Mouse (Mus musculus): ENCODE results near the gene Fam166a.

Gene Fam166a

GRCm38 (mm10) chr2:25218445-25218844 is at the start of gene Fam166a:
Fam166a (plus strand) TSS chr2:25218745.
- DNase-seq (ENCODE audit: low spot score) = no peak

- no peak for DNase-seq (ENCODE audit: low spot score)
Observed at GRCm38 (mm10) chr2:25169778-25170177, 48.8 kb upstream of the Fam166a start.

GRCm38 (mm10) chr2:25170326-25171100 is 48.0 kb upstream of the Fam166a start:
- no peak for DNase-seq (ENCODE audit: low spot score)

DNA sequence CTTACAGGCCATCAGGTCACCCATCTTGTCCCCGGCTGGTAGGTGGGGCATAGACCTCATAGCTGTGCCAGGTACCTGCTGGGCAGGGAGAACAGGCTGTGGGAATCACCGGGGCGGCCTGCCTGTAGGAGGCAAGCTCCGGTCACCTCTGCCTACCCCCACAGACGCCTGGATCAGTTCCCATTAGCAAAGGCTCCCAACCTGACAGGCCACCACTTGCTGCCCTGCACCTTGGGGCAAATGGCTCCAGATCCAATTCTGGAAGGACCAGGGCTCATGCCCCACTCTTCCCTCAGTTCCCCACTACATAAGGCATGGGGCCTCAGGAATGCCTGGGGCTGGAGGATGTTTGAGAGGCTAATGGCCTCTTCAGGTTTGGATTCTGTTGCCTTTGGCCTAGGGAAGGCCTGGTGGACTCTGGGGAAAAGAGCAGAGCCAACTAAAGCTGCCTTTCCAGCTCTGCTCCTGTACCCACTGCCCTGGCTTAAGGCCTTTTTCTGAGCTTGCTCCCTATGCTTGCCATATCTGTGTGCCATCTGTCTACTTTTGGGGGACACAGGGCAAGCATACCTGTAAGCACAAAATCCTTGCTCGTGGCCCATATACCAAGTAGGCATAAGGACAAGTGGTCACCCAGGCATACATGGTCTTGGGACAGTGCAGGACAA is 47.3 kb upstream of the Fam166a start:
- DNase-seq (ENCODE audit: low spot score) = no peak

GRCm38 (mm10) chr2:25171769-25172153 is 46.8 kb upstream of the Fam166a start:
- DNase-seq (ENCODE audit: low spot score) = no peak

GRCm38 (mm10) chr2:25172629-25173028 is 45.9 kb upstream of the Fam166a start:
- DNase-seq (ENCODE audit: low spot score) = no peak

- no peak for DNase-seq (ENCODE audit: low spot score)
Observed at GRCm38 (mm10) chr2:25173821-25174220, 44.7 kb upstream of the Fam166a start.

DNA sequence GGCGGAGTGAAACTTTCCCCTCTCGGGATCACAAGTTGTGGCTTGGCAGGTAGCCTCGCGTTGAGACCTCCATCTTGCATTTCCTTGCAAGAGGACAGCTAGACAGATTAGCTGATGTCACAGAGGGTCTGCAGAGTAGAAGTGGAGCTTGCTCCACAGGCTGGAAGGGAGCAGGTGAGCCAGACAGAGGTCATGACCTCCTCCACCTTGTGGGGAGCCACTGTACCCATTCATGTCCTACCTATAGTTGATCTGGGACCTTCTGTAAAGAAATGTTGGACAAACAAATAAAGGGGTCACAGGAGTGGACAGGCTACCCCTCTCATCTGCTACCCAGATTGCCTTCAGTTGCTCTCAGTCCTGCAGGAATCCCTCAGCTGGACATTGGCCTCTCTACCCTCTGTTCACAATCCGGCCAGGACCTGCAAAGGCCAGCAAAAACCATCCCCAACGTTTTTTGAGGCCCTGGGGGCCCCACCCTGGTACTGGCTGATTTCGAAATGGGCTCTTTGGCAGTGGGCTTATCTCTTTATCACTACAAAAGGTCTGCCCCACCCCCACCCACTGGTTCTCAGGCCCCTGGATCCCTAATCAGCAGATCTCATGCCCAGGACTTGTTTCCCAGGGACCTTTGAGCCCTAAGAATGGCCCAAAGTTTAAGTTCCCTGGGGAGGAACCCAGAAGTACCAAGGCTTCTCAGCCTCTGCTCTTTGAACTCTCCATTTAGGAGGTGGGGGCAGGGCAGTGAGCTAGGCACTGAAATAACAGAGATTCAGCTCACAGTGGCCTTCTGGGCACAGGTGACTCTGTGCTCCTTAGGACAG is 43.5 kb upstream of the Fam166a start:
- DNase-seq (ENCODE audit: low spot score) = no peak

DNA sequence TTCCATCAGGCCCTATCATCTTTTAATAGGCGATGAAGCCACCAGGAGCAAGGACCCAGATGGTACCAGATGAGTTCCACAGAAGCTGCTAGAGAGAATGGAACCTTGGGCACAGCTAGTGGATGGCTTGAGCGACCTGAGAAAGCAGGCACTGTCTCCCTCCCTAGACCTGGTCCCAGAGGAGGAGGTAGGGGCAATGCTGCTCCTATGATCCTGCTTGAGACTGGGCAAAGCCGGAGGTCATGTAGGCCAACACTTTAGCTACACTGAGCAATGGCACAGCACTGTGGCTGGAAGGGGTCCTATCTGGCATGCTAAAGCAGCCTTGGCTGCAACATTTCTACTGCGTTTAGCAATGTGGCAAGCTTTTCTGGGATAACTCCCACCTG is 42.9 kb upstream of the Fam166a start:
- DNase-seq (ENCODE audit: low spot score) = no peak

DNA sequence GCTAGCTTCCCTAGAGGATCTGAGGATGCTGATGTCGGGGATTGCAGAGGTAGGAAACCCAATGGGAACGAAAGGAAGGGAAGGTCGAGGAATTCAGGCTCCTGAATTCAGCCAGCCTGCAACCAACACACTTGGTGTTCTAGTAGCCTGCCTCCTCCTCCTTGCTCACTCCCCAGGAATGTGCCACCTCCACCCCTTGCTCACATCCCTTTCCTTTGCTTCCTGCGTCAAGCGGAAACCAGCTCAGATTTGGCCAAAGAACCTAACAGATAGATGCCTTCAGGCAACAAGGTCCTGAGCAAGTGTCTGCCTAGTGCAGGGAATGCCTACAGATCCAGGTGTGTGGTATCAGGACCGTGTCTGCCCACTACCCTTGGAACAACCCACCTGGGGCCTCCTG is 42.0 kb upstream of the Fam166a start:
- no peak for DNase-seq (ENCODE audit: low spot score)

DNA sequence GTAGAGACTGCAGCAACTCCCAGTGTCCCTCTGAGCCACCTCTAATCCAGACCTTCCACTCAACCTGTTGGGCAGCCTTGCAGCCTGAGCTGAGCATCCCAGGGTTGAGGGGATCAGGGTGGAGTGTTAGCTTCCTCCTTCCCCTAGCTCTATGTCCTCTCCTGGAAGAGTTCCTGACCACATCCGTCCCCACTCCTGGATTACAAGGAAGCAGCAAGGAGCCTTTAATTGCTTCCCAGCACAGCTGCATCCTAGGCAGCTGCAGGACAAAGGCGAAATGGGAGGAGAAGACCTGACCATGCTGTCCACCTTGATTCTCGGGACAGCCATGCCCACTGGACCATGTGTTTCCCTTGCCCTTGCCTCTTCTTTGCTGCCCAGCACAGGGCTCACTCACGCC is 41.5 kb upstream of the Fam166a start:
- no peak for DNase-seq (ENCODE audit: low spot score)

DNA sequence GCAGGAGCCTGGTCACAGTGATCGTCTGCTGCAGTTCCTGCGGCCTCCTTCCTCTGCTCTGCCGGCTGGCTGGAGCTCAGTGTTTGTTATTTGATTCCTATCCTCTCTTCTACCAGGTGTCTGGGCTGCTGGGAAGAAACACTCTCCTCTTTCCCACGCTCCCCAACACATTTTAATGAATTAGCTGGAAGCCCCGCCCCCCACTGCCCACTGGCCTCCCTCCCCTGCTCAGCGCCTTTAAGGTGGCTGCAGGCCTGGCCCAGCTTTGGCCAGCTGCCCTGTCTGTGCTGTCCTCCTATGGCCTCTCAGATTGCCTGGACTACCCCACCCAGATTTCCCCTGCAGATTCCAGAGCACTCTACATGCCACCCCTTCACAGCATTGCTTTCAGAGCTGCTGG is 40.9 kb upstream of the Fam166a start:
- DNase-seq (ENCODE audit: low spot score) = no peak

DNA sequence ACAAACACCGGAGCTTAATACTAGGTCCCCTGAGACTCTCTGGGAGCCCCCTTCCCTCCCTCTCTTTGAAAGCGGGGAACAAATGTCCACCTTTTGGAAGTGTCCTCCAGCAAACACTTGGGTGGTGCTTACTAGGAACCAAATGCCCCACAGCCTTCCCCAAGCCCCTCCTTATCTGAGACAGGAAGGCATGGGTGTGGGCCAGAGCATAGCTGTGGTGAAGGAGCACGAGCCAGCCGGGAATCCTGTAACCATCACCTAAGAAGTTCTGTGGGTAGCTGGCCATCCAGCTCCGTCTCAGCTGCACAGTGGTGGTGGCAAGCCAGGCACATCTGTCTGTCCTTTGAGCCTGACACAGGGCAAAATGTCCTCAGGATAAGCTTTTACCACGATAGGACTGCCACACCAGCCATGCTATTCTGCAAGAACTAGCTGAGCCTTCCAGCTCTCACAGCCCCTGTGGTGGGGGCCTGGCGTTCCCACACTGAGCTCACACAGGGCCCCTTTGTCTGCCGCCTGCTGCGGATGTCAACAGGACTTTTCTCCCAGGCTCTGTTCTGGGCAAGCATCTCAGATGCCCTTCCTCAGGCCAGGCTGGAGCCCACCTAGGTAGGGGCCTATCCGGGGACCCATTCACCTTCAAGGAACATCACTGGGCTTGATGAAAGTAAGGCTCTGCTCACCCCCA is 40.1 kb upstream of the Fam166a start:
- DNase-seq (ENCODE audit: low spot score) = no peak

GRCm38 (mm10) chr2:25179566-25180217 is 38.9 kb upstream of the Fam166a start:
- no peak for DNase-seq (ENCODE audit: low spot score)

DNA sequence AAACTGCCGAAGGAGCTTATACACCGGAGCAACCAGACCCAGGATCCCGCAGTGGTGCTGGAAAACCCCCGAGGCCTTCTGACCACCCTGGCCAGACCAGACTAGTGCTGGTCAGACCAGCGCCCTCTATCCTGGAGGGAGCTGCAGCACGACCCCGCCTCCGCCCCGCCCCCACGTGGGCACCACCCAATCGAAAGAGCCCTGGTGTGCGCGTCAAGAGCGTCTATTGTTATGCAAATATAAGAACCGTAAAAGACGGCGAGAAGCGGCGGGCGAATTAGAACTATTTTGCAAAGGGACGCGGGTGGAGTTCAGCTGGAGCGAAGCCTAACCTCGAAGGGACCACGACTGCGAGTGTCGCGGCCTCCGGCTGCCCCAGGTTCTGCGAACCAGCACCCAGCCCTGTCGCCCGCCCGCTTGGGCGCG is 38.1 kb upstream of the Fam166a start, which contains the start of gene Nrarp:
TSS of gene Nrarp (plus strand) at position 281 of the 426 bp plus-strand sequence.
- peak; percentile 91 for DNase-seq (ENCODE audit: low spot score)

DNA sequence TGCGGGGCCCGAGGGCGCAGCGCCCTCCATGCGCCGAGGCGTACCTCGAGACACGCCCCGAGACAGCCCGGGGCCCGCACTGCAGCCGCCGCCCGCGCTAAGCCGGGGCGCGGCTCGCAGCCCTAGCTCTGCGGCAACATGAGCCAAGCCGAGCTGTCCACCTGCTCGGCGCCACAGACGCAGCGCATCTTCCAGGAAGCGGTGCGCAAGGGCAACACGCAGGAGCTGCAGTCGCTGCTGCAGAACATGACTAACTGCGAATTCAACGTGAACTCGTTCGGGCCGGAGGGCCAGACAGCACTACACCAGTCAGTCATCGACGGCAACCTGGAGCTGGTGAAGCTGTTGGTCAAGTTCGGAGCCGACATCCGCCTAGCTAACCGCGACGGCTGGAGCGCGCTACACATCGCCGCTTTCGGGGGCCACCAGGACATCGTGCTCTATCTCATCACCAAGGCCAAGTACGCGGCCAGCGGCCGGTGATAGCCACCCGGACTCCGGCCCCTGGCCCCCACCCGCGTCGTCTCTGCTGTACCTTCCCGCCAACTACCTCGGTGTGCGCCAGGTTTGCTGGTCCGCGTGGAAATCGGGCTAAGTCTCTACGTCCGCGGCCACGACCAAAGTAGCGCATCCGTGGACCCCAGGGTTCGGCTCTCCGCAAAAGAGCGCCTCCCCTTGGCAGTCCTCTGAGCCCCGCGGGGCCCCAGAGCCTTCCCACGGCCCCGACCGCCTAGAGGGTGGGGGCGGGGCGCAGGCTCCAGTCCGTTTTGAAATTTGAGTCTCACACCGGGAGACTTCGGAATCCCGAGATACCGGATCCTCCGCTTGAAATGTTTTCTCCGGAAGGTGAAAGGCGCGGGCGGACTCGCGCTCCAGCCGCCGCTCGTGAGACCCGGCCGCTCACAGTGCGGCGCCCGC is 37.3 kb upstream of the Fam166a start:
- no peak for DNase-seq (ENCODE audit: low spot score)

- no peak for DNase-seq (ENCODE audit: low spot score)
Observed at GRCm38 (mm10) chr2:25181891-25182397, 36.6 kb upstream of the Fam166a start.

DNA sequence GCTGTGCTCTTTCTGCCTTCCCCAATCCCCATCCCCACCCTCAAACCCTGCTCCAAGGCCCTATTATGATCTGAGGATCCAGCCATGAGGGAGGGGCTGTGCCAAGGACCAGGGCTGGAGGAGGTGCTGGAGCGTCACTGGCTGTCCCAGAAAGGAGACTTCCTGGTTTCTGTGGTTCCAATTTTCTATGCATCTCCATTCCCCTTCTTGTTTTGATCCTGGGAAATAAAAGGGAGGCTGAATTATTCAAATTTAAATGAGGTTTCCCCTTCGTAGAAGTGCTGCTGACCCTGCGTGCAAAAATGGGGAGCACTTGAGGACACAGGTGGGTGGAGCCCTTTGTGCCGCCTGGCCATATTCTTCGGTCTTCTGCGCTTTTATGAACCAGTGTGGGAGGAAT is 35.9 kb upstream of the Fam166a start:
- DNase-seq (ENCODE audit: low spot score) = no peak

DNA sequence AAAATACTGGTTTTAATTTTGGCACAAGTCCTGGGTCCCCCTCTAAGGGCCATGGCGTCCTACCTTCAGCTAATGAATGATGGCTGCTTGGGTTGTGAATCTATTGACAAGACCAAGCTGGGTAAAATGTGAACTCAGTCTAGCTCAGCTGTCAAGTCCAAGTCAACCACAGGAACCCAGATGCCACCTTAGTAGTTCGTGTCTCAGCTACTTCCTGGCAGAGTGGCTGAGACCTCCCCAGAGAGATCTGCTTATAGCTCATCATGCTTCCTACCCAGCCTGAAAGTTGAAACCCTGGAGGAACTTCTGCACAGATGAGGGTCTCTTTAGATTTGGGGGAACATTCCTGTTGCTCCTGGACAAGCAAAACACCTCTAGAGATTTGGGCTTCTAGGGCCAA is 35.2 kb upstream of the Fam166a start:
- no peak for DNase-seq (ENCODE audit: low spot score)

GRCm38 (mm10) chr2:25184496-25184895 is 34.0 kb upstream of the Fam166a start:
- no peak for DNase-seq (ENCODE audit: low spot score)

Measured in left cerebral cortex, adult 11 months (tissue).